Mouse (Mus musculus) MEL (cell line): ENCODE measurements around the gene Rapgef2. TPM values are rescaled to one million over a fixed set of nuclear protein-coding genes. Genes with fewer than 3 reads are reported as not detected.

ENCODE experiments used
- DNase-seq: peaks from one replicate; pipeline ENCODE4 v3.0.0; 2011; ENCODE audit warnings: low read depth, low spot score
- H3K27ac ChIP-seq: 2 replicates; pipeline ENCODE4 v1.5.1; 2012; ENCODE audit warnings: low read depth, mild to moderate bottlenecking, control low read depth, low read length, moderate library complexity; ENCODE audit not compliant: control insufficient read depth
- H3K27me3 ChIP-seq, 2 experiments: fragments of 150-350 bp in 1 of 2; sonication (generic) in 1 of 2; 2 replicates each; pipeline ENCODE4 v1.6.1; 2012; ENCODE audit warnings: low read length in 2 of 2, mild to moderate bottlenecking in 2 of 2, improper control_type of control experiment in 1 of 2, moderate library complexity in 1 of 2; ENCODE audit not compliant: insufficient read depth in 2 of 2, control insufficient read depth in 1 of 2
- H3K36me3 ChIP-seq, 2 experiments: 2 replicates each; pipeline ENCODE4 v1.6.1; 2012 to 2014; ENCODE audit warnings: low read length in 2 of 2, improper control_type of control experiment in 1 of 2, inconsistent platforms in 1 of 2, mild to moderate bottlenecking in 1 of 2; ENCODE audit not compliant: insufficient read depth in 2 of 2, control insufficient read depth in 1 of 2
- H3K4me1 ChIP-seq, 2 experiments: fragments of 150-350 bp in 1 of 2; sonication (generic) in 1 of 2; 2 replicates each; pipeline ENCODE4 v1.6.1; 2012; ENCODE audit warnings: low read length in 2 of 2, improper control_type of control experiment in 1 of 2, mild to moderate bottlenecking in 1 of 2; ENCODE audit not compliant: insufficient read depth in 2 of 2, control insufficient read depth in 1 of 2
- H3K4me3 ChIP-seq, 2 experiments: fragments of 150-350 bp in 1 of 2; sonication (generic) in 1 of 2; 2 replicates each; pipeline ENCODE4 v1.5.1; 2012; ENCODE audit warnings: low read depth in 2 of 2, low read length in 2 of 2, mild to moderate bottlenecking in 2 of 2, moderate library complexity in 2 of 2, control low read depth in 1 of 2, improper control_type of control experiment in 1 of 2; ENCODE audit not compliant: control insufficient read depth in 1 of 2, insufficient read depth in 1 of 2
- H3K79me2 ChIP-seq: 2 replicates; pipeline ENCODE4 v1.6.1; 2012; ENCODE audit warnings: mild to moderate bottlenecking, low read length, moderate library complexity; ENCODE audit not compliant: control insufficient read depth, poor library complexity, insufficient read depth
- H3K9ac ChIP-seq: 2 replicates; pipeline ENCODE4 v1.6.1; 2012; ENCODE audit warnings: low read depth, mild to moderate bottlenecking, control low read depth, low read length, moderate library complexity; ENCODE audit not compliant: control insufficient read depth, poor library complexity, severe bottlenecking
- H3K9me3 ChIP-seq: fragments of 150-350 bp; sonication (generic); replicated peaks from 2 replicates; pipeline ENCODE4 v1.6.1; 2012; ENCODE audit warnings: mild to moderate bottlenecking, low read length, improper control_type of control experiment, moderate library complexity; ENCODE audit not compliant: insufficient read depth
- CHD1 ChIP-seq: IDR thresholded peaks from 2 replicates; pipeline ENCODE4 v1.6.1; 2012; ENCODE audit warnings: low read depth, mild to moderate bottlenecking, inconsistent platforms, low read length, improper control_type of control experiment
- E2F4 ChIP-seq: IDR thresholded peaks from 2 replicates; pipeline ENCODE4 v1.6.1; 2011; ENCODE audit warnings: low read depth, low read length, improper control_type of control experiment, borderline replicate concordance
- GABPA ChIP-seq: IDR thresholded peaks from 2 replicates; pipeline ENCODE4 v1.6.1; 2012; ENCODE audit warnings: low read depth, mild to moderate bottlenecking, inconsistent platforms, low read length, improper control_type of control experiment, moderate library complexity
- GATA1 ChIP-seq: IDR thresholded peaks from 2 replicates; pipeline ENCODE4 v1.6.1; 2011; ENCODE audit warnings: low read depth, low read length, improper control_type of control experiment
- MAFK ChIP-seq: IDR thresholded peaks from 2 replicates; pipeline ENCODE4 v1.6.1; 2011; ENCODE audit warnings: low read depth, mild to moderate bottlenecking, low read length, improper control_type of control experiment, borderline replicate concordance
- MAX ChIP-seq: IDR thresholded peaks from 2 replicates; pipeline ENCODE4 v1.6.1; 2011; ENCODE audit warnings: low read length, improper control_type of control experiment
- POLR2AphosphoS2 ChIP-seq: IDR thresholded peaks from 2 replicates; pipeline ENCODE4 v1.6.1; 2011; ENCODE audit warnings: low read length, improper control_type of control experiment
- POLR2AphosphoS5 ChIP-seq: IDR thresholded peaks from 2 replicates; pipeline ENCODE4 v1.6.1; 2012; ENCODE audit warnings: low read depth, borderline replicate concordance, mild to moderate bottlenecking, inconsistent platforms, low read length, moderate library complexity, mixed read lengths
- TAL1 ChIP-seq: IDR thresholded peaks from 2 replicates; pipeline ENCODE4 v1.6.1; 2012; ENCODE audit warnings: mild to moderate bottlenecking, inconsistent platforms, low read length, moderate library complexity, mixed read lengths
- USF1 ChIP-seq: IDR thresholded peaks from 2 replicates; pipeline ENCODE4 v1.6.1; 2014; ENCODE audit warnings: low read depth, mild to moderate bottlenecking, inconsistent platforms, low read length, improper control_type of control experiment, moderate library complexity
- polyA plus RNA-seq, 2 experiments: library from polyadenylated mRNA; stranded (reverse) in 1 of 2; unstranded in 1 of 2; fragments of >175 nt in 1 of 2; fragments of >200 nt in 1 of 2; gene quantifications; 2 replicates each; pipeline versions ENCODE4 v1.2.1 to v1.2.4; 2012; ENCODE audit warnings: low replicate concordance in 2 of 2, low read depth in 1 of 2; ENCODE audit not compliant: insufficient read length in 2 of 2, insufficient read depth in 1 of 2, missing spikeins in 1 of 2
- total RNA-seq: library from RNA; depleted of rRNA; stranded (reverse); fragments of 300-350 nt; gene quantifications from 2 replicates; pipeline ENCODE4 v1.2.3, GENCODE M21; 2012

The Rapgef2 gene
- total and polyA plus RNA-seq, 3 experiments: 4.2 to 4.6 TPM; not detected in 1

- Histone ChIP-seq H3K27ac (no peak overlapping the region), H3K9ac (no peak overlapping the region), H3K4me1 (no peaks in the 10 kb centered on the region; a peak in 1 of 4 replicates), H3K9me3 (no peaks in the 10 kb centered on the region), H3K4me3 (no peak overlapping the region), H3K79me2 (no peaks in the 10 kb centered on the region), H3K27me3 (no peaks in the 10 kb centered on the region), H3K36me3 (no peaks in the 10 kb centered on the region)
- TF ChIP-seq POLR2AphosphoS2 (no peak), GATA1 (no peak), USF1 (no peak), TAL1 (no peak), CHD1 (no peak)
- DNase-seq: no peak
Observed at GRCm38 (mm10) chr3:79182290-79182689, 104.0 kb downstream of the Rapgef2 start.

- H3K9me3 ChIP-seq: no peaks in the 10 kb centered on the region
- no peaks in the 10 kb centered on the region for H3K36me3 ChIP-seq
- DNase-seq: no peak
- no peaks in the 10 kb centered on the region for H3K27me3 ChIP-seq
- no peak overlapping the region for H3K27ac ChIP-seq
- no peaks in the 10 kb centered on the region; a peak in 1 of 4 replicates for H3K4me1 ChIP-seq
- TF ChIP-seq MAFK: no peak
- no peak for TF ChIP-seq GATA1
- TF ChIP-seq POLR2AphosphoS5: no peak
- H3K79me2 ChIP-seq: no peaks in the 10 kb centered on the region
- no peak overlapping the region for H3K9ac ChIP-seq
- H3K4me3 ChIP-seq: no peak overlapping the region
Observed at GRCm38 (mm10) chr3:79181248-79181991, 104.9 kb downstream of the Rapgef2 start.

DNA sequence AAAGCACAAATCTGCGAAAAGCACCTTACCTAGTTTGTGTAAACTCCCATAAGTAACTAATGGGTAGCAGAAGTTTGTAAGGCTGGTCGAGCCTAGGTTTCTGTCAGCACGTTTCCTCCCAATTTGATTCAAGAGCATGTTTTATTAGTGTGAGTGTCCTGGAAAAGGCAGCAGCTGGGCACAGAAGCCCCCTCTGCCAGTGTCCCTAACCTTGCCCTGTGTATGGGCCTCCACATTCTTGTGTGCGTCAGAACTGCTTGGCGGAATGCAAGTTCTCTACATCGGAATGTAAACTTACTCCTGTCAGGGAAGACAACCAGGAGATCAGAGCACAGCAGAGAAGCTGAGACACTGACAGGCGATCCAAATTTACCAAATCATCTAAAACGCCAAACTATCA is 106.2 kb downstream of the Rapgef2 start:
- no peak overlapping the region for H3K27ac ChIP-seq
- no peak for DNase-seq

More for the DNA sequence above, 106.2 kb downstream of the Rapgef2 start:
- Histone ChIP-seq H3K79me2 (no peaks in the 10 kb centered on the region), H3K4me1 (no peaks in the 10 kb centered on the region; a peak in 1 of 4 replicates), H3K9me3 (no peaks in the 10 kb centered on the region), H3K4me3 (no peak overlapping the region)
- TF ChIP-seq CHD1 (no peak), MAX (no peak), E2F4 (no peak), GABPA (no peak), USF1 (no peak)
- TF ChIP-seq, all 39 proteins: peak for 0
- no peaks in the 10 kb centered on the region for H3K36me3 ChIP-seq
- no peaks in the 10 kb centered on the region for H3K27me3 ChIP-seq
- no peak overlapping the region for H3K9ac ChIP-seq
